In genomic region chr14:86467886-86468463, GRCm38 (mm10) we compare ENCODE assay signal across 14 mouse cellular contexts.
DNase-seq lines count a peak whose midpoint lies in the region; ATAC-seq and TF ChIP-seq lines count a peak whose summit lies in the region.
"Had no signal": no experiment of that assay in that cellular context is flagged by ENCODE, and none has a peak within 500 bp of the region (broad histone marks: within the 10 kb centered on the region; RNA-seq: fewer than 3 reads in every experiment).

No protein-coding gene starts in this region.

- WGBS in lung, embryonic 14.5 days: 13% methylated on average over 8 of the region's 8 CpGs
- WGBS in lung, postnatal 0 days: 24% methylated on average over 8 of the region's 8 CpGs

- ATAC-seq in lung, embryonic 14.5 days (ENCODE audit: insufficient read depth): peak; percentile 60
- ATAC-seq in lung, postnatal 0 days: no peak

- no peak overlapping the region for H3K27ac ChIP-seq in lung, embryonic 14.5 days (ENCODE audit: low read depth)
- H3K27ac ChIP-seq in lung, postnatal 0 days (ENCODE audit: low read length): no peak overlapping the region
- H3K27ac ChIP-seq in left cerebral cortex, adult 2 months: no peak overlapping the region
- H3K27ac ChIP-seq: hindbrain, embryonic 13.5 days had no signal

- no peak overlapping the region for H3K4me3 ChIP-seq in lung, embryonic 14.5 days (ENCODE audit: low read depth, low read length)
- no peak overlapping the region for H3K4me3 ChIP-seq in lung, postnatal 0 days (ENCODE audit: low read depth, low read length)
- no peak overlapping the region for H3K4me3 ChIP-seq in left cerebral cortex, adult 2 months
- H3K4me3 ChIP-seq: erythroblast, embryonic 14.5 days; hindbrain, embryonic 13.5 days had no signal

- H3K9ac ChIP-seq in lung, embryonic 14.5 days: no peak overlapping the region
- H3K9ac ChIP-seq in lung, postnatal 0 days (replicated peaks; ENCODE audit: low read depth): no peak overlapping the region
- H3K9ac ChIP-seq: hindbrain, embryonic 13.5 days had no signal

- no peak for TF ChIP-seq CTCF in lung, embryonic 14.5 days (IDR thresholded peaks at IDR 0.05; ENCODE audit: low read depth)
- TF ChIP-seq CTCF in lung, postnatal 0 days (IDR thresholded peaks at IDR 0.05): no peak
- TF ChIP-seq CTCF in left cerebral cortex, adult 2 months (IDR thresholded peaks at IDR 0.05): no peak

- TF ChIP-seq EP300 in lung, postnatal 0 days (IDR thresholded peaks at IDR 0.05): no peak

- H3K36me3 ChIP-seq in lung, embryonic 14.5 days (ENCODE audit: insufficient read depth): no peaks in the 10 kb centered on the region
- H3K36me3 ChIP-seq in lung, postnatal 0 days (ENCODE audit: insufficient read depth, low read length): no peaks in the 10 kb centered on the region
- H3K36me3 ChIP-seq: G1E; hindbrain, embryonic 13.5 days had no signal

- no peaks in the 10 kb centered on the region for H3K9me3 ChIP-seq in lung, embryonic 14.5 days (ENCODE audit: low read depth, low read length)
- no peaks in the 10 kb centered on the region for H3K9me3 ChIP-seq in lung, postnatal 0 days (ENCODE audit: low read length)
- H3K9me3 ChIP-seq: hindbrain, embryonic 13.5 days had no signal

- intact Hi-C loops in heart, postnatal 25 days (cut with DNase I): no loop called here
- intact Hi-C loops in left cerebral cortex, adult 2 months (cut with DNase I): no loop called here

- peak overlapping the region; percentile 27; the same call in 1 of the 2 replicates for H3K4me2 ChIP-seq in lung, embryonic 14.5 days
- no peak overlapping the region for H3K4me2 ChIP-seq in lung, postnatal 0 days (replicated peaks; ENCODE audit: low read depth, low read length)
- H3K4me2 ChIP-seq: hindbrain, embryonic 13.5 days had no signal

- DNase-seq in heart, adult 11 months: peak; percentile 89
- no peak for DNase-seq in heart, postnatal 25 days (ENCODE audit: low spot score)
- DNase-seq in lung, embryonic 14.5 days: peak; percentile 46
- no peak for DNase-seq in lung, postnatal 0 days (ENCODE audit: low spot score)
- DNase-seq in kidney, adult 8-10 months: peak; percentile 13 to 32
- peak; percentile 34 for DNase-seq in mesoderm, embryonic 11.5 days (ENCODE audit: low read depth, low spot score)
- DNase-seq in thymus, postnatal 14 days: no peak
- DNase-seq in left cerebral cortex, adult 2 months (ENCODE audit: extremely low spot score in 1 of 2, low spot score in 2 of 2): no peak
- DNase-seq: adrenal gland, postnatal 36 days; gastrocnemius, postnatal 36 days; lung, postnatal 10 days had no signal

- H3K27me3 ChIP-seq in lung, embryonic 14.5 days (ENCODE audit: insufficient read depth, low read length): no peaks in the 10 kb centered on the region
- H3K27me3 ChIP-seq in lung, postnatal 0 days (replicated peaks; ENCODE audit: insufficient read depth, low read length): no peaks in the 10 kb centered on the region
- H3K27me3 ChIP-seq: hindbrain, embryonic 13.5 days had no signal

- H3K4me1 ChIP-seq in lung, embryonic 14.5 days (ENCODE audit: insufficient read depth): no peaks in the 10 kb centered on the region; the same call in 1 of the 2 replicates
- no peaks in the 10 kb centered on the region for H3K4me1 ChIP-seq in lung, postnatal 0 days (ENCODE audit: insufficient read depth, low read depth, low read length)
- H3K4me1 ChIP-seq: hindbrain, embryonic 13.5 days had no signal

Comparison
In these comparisons a context has a peak if more than half of its experiments do, and no peak if none do; other contexts are left out.
1. DNase-seq: peak in heart, adult 11 months (single experiment), lung, embryonic 14.5 days (single experiment), kidney, adult 8-10 months (2 of 2) and mesoderm, embryonic 11.5 days (single experiment); none in heart, postnatal 25 days (single experiment), lung, postnatal 0 days (single experiment), thymus, postnatal 14 days (single experiment) and left cerebral cortex, adult 2 months (0 of 2).